Mouse (Mus musculus): ENCODE data around the gene 1700028K03Rik.

1700028K03Rik gene

GRCm38 (mm10) chr5:107534581-107534980 is at the start of gene 1700028K03Rik:
Gene 1700028K03Rik, plus strand, starts transcription at chr5:107534709.
- in situ Hi-C loops (cut with MboI, MseI) = no loop called here

GRCm38 (mm10) chr5:107488996-107489395 is 45.5 kb upstream of the 1700028K03Rik start:
- in situ Hi-C loops (cut with MboI, MseI) = no loop called here

- in situ Hi-C loops (cut with MboI, MseI) = no loop called here
Measured at GRCm38 (mm10) chr5:107491036-107491435, 43.5 kb upstream of the 1700028K03Rik start.

- in situ Hi-C loops (cut with MboI, MseI) = no loop called here
Measured at GRCm38 (mm10) chr5:107492471-107492870, 42.0 kb upstream of the 1700028K03Rik start.

- in situ Hi-C loops (cut with MboI, MseI) = no loop called here
Measured at GRCm38 (mm10) chr5:107494759-107495158, 39.8 kb upstream of the 1700028K03Rik start.

GRCm38 (mm10) chr5:107496047-107496446 is 38.5 kb upstream of the 1700028K03Rik start:
- in situ Hi-C loops (cut with MboI, MseI) = no loop called here

GRCm38 (mm10) chr5:107497519-107498501 is 36.7 kb upstream of the 1700028K03Rik start:
- in situ Hi-C loops (cut with MboI, MseI) = no loop called here

GRCm38 (mm10) chr5:107498806-107499310 is 35.7 kb upstream of the 1700028K03Rik start:
- in situ Hi-C loops (cut with MboI, MseI) = no loop called here

GRCm38 (mm10) chr5:107499891-107500535 is 34.5 kb upstream of the 1700028K03Rik start:
- in situ Hi-C loops (cut with MboI, MseI) = no loop called here

- in situ Hi-C loops (cut with MboI, MseI) = no loop called here
Measured at GRCm38 (mm10) chr5:107500741-107501140, 33.8 kb upstream of the 1700028K03Rik start.

- in situ Hi-C loops (cut with MboI, MseI) = no loop called here
Measured at GRCm38 (mm10) chr5:107507321-107507720, 27.2 kb upstream of the 1700028K03Rik start, which contains the start of gene Gm42669. Gene Gm42669, plus strand, starts transcription at chr5:107507621.

GRCm38 (mm10) chr5:107510503-107510902 is 24.0 kb upstream of the 1700028K03Rik start:
- in situ Hi-C loops (cut with MboI, MseI) = no loop called here

GRCm38 (mm10) chr5:107511326-107511725 is 23.2 kb upstream of the 1700028K03Rik start:
- in situ Hi-C loops (cut with MboI, MseI) = no loop called here

- in situ Hi-C loops (cut with MboI, MseI) = no loop called here
Measured at GRCm38 (mm10) chr5:107513583-107513982, 20.9 kb upstream of the 1700028K03Rik start.

- in situ Hi-C loops (cut with MboI, MseI) = no loop called here
Measured at GRCm38 (mm10) chr5:107515453-107515852, 19.1 kb upstream of the 1700028K03Rik start.

GRCm38 (mm10) chr5:107516087-107516486 is 18.4 kb upstream of the 1700028K03Rik start:
- in situ Hi-C loops (cut with MboI, MseI) = no loop called here

GRCm38 (mm10) chr5:107518602-107519001 is 15.9 kb upstream of the 1700028K03Rik start:
- in situ Hi-C loops (cut with MboI, MseI) = no loop called here

GRCm38 (mm10) chr5:107521386-107521785 is 13.1 kb upstream of the 1700028K03Rik start:
- in situ Hi-C loops (cut with MboI, MseI) = no loop called here

- in situ Hi-C loops (cut with MboI, MseI) = no loop called here
Measured at GRCm38 (mm10) chr5:107521897-107522296, 12.6 kb upstream of the 1700028K03Rik start.

GRCm38 (mm10) chr5:107524281-107524680 is 10.2 kb upstream of the 1700028K03Rik start:
- in situ Hi-C loops (cut with MboI, MseI) = no loop called here

GRCm38 (mm10) chr5:107528856-107529255 is 5.7 kb upstream of the 1700028K03Rik start:
- in situ Hi-C loops (cut with MboI, MseI) = no loop called here

- in situ Hi-C loops (cut with MboI, MseI) = no loop called here
Measured at GRCm38 (mm10) chr5:107533590-107533989, 919 bp upstream of the 1700028K03Rik start.
